23 mouse cellular contexts compared by ENCODE assay signal in the genomic region with DNA sequence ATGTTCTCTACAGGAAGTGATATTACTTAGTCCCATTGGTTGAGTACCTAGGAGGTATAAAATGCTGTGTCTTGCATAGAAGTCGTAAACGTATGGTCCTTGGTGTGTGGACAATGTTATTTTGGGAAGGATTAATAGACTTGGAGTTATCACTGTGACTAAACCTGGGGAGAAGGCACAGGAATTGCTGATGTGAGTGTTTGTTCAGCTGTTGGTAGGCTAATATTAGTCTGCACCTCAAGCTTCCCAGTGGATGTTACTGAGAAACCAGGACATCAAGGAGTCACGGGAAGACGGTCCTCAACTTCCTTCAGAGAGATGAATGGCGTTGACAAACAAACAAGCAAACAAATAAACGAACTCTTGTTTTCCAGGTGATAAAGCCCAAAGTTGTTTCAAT. TPM values are rescaled to one million over a fixed set of nuclear protein-coding genes. Genes with fewer than 3 reads are reported as not detected.
DNase-seq lines count a peak whose midpoint lies in the region; ATAC-seq and TF ChIP-seq lines count a peak whose summit lies in the region.
"Had no signal": no experiment of that assay in that cellular context is flagged by ENCODE, and none has a peak within 500 bp of the region (broad histone marks: within the 10 kb centered on the region; RNA-seq: fewer than 3 reads in every experiment).

No protein-coding gene starts in this region.

- 79% methylated on average over 6 of the region's 6 CpGs for WGBS in kidney, embryonic 16.5 days

- intact Hi-C loops in left cerebral cortex, adult 2 months (cut with DNase I), result no loop called here

- no peak for TF ChIP-seq CTCF in left cerebral cortex, adult 2 months (IDR thresholded peaks at IDR 0.05)

- H3K36me3 ChIP-seq in kidney, embryonic 16.5 days (ENCODE audit: insufficient read depth, low read length), result no peaks in the 10 kb centered on the region
- H3K36me3 ChIP-seq: embryonic facial prominence, embryonic 10.5 days; embryonic facial prominence, embryonic 12.5 days; forebrain, embryonic 15.5 days; G1E had no signal

- no peak overlapping the region for H3K9ac ChIP-seq in kidney, embryonic 16.5 days (replicated peaks; ENCODE audit: low read length)
- H3K9ac ChIP-seq: embryonic facial prominence, embryonic 12.5 days; forebrain, embryonic 13.5 days; forebrain, embryonic 15.5 days; forebrain, postnatal 0 days had no signal

- no peak for DNase-seq in left cerebral cortex, adult 2 months (ENCODE audit: extremely low spot score in 1 of 2, low spot score in 2 of 2)
- no peak for DNase-seq in left cerebral cortex, adult 9 months (ENCODE audit: low spot score in 2 of 2)
- DNase-seq in mesoderm, embryonic 11.5 days (ENCODE audit: low read depth, low spot score), result peak; percentile 3
- no peak for DNase-seq in kidney, adult 11 months
- DNase-seq: adrenal gland, adult 8-10 months; adrenal gland, postnatal 14 days; adrenal gland, postnatal 36 days; cerebellum, adult 11-12 months; cerebellum, adult 2 months; cerebellum, adult 9-10 months; cerebellum, postnatal 10 days; cerebellum, postnatal 25 days; forebrain, postnatal 0 days had no signal

- ATAC-seq in kidney, embryonic 16.5 days (ENCODE audit: low FRiP score, low TSS enrichment), result no peak
- ATAC-seq: activated CD4-positive, CD25-positive, alpha-beta regulatory T cell, adult 4 months; CD4-positive, CD25-positive, alpha-beta regulatory T cell, adult 4 months; forebrain, embryonic 13.5 days; forebrain, embryonic 15.5 days; forebrain, postnatal 0 days; Patski had no signal

- no peaks in the 10 kb centered on the region for H3K4me1 ChIP-seq in kidney, embryonic 16.5 days (ENCODE audit: insufficient read depth, low read length)
- H3K4me1 ChIP-seq: embryonic facial prominence, embryonic 10.5 days; embryonic facial prominence, embryonic 12.5 days; forebrain, embryonic 13.5 days; forebrain, embryonic 15.5 days had no signal

- H3K9me3 ChIP-seq in kidney, embryonic 16.5 days (ENCODE audit: low read length), result no peaks in the 10 kb centered on the region
- H3K9me3 ChIP-seq: embryonic facial prominence, embryonic 10.5 days; embryonic facial prominence, embryonic 12.5 days; forebrain, embryonic 13.5 days; forebrain, embryonic 15.5 days; G1E had no signal

- H3K27ac ChIP-seq in left cerebral cortex, adult 2 months, result 0 out of 2 replicates have a peak overlapping the region, but pooled peaks have one; percentile 5
- H3K27ac ChIP-seq in kidney, embryonic 16.5 days (ENCODE audit: low read length), result no peak overlapping the region
- H3K27ac ChIP-seq: embryonic facial prominence, embryonic 10.5 days; embryonic facial prominence, embryonic 12.5 days; forebrain, embryonic 13.5 days; forebrain, embryonic 15.5 days had no signal

- H3K4me3 ChIP-seq in left cerebral cortex, adult 2 months, result no peak overlapping the region
- H3K4me3 ChIP-seq in kidney, embryonic 16.5 days (ENCODE audit: low read length), result no peak overlapping the region
- H3K4me3 ChIP-seq: embryonic facial prominence, embryonic 10.5 days; embryonic facial prominence, embryonic 12.5 days; forebrain, embryonic 13.5 days; forebrain, embryonic 15.5 days had no signal

- no peak overlapping the region for H3K4me2 ChIP-seq in kidney, embryonic 16.5 days (replicated peaks; ENCODE audit: low read depth, low read length)
- H3K4me2 ChIP-seq: embryonic facial prominence, embryonic 12.5 days; forebrain, embryonic 13.5 days; forebrain, embryonic 15.5 days had no signal

- no peaks in the 10 kb centered on the region for H3K27me3 ChIP-seq in kidney, embryonic 16.5 days (ENCODE audit: insufficient read depth, low read length)
- H3K27me3 ChIP-seq: CH12.LX; embryonic facial prominence, embryonic 12.5 days; forebrain, embryonic 13.5 days; forebrain, embryonic 15.5 days had no signal

RNA-seq across cellular contexts. Expression of gene March1, which starts 38.2 kb away (rescaled TPM):
- total RNA-seq in left cerebral cortex, adult 2 months (2021), result 10 to 100 TPM; 37.0 to 41.5 TPM
- polyA plus RNA-seq in kidney, embryonic 16.5 days (2015; fragmentation: Nextera tagmentation; extraction: Ambion mirVana), result 0.26 TPM in 2 replicates
- polyA plus RNA-seq: G1E had no signal
